Comparison of ENCODE assay signal across 17 mouse cellular contexts in the genomic region with DNA sequence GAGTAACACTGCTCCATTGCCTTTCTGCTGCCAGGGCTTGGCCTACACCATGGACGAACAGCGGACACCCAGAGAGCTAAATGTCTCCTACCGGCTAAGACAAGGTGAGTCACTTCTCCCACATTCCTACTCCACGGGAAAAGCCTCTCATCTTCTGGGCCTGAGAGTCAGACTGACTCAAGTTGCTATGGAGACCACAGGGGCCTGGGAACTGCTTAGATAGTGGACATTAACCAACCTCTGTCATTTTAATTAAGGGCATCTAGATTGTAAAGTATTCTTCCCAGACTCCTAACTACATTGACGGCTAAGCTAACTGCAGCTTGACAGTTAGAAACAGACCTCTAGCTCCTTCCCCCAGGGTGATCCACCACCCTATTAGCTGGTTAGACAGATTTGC.
"Had no signal": no experiment of that assay in that cellular context is flagged by ENCODE, and none has a peak within 500 bp of the region (broad histone marks: within the 10 kb centered on the region; RNA-seq: fewer than 3 reads in every experiment).

No protein-coding gene starts in this region.

- H3K9me3 ChIP-seq: limb, embryonic 13.5 days; liver, embryonic 15.5 days had no signal

- H3K4me3 ChIP-seq: layer of hippocampus, adult 2 months; limb, embryonic 13.5 days; liver, embryonic 15.5 days; megakaryocyte, embryonic 14.5 days; midbrain, embryonic 15.5 days; neural tube, embryonic 13.5 days had no signal

- H3K27me3 ChIP-seq: limb, embryonic 13.5 days; liver, embryonic 15.5 days; megakaryocyte, embryonic 14.5 days; midbrain, embryonic 15.5 days; neural tube, embryonic 13.5 days had no signal

- H3K27ac ChIP-seq: kidney, postnatal 0 days; layer of hippocampus, adult 2 months; limb, embryonic 13.5 days; liver, embryonic 15.5 days; midbrain, embryonic 15.5 days; neural tube, embryonic 13.5 days had no signal

- H3K4me2 ChIP-seq: limb, embryonic 13.5 days; liver, embryonic 11.5 days; liver, embryonic 15.5 days; lung, embryonic 14.5 days; midbrain, embryonic 11.5 days; midbrain, embryonic 15.5 days; neural tube, embryonic 13.5 days had no signal

- H3K9ac ChIP-seq: limb, embryonic 13.5 days; liver, embryonic 15.5 days; lung, embryonic 14.5 days; midbrain, embryonic 15.5 days; neural tube, embryonic 13.5 days had no signal

- H3K4me1 ChIP-seq: limb, embryonic 13.5 days; neural tube, embryonic 13.5 days had no signal

- H3K36me3 ChIP-seq: liver, embryonic 15.5 days; midbrain, embryonic 15.5 days had no signal

- ATAC-seq: midbrain, embryonic 15.5 days had no signal

- DNase-seq: kidney, adult 9 months; kidney, postnatal 36 days; left cerebral cortex, postnatal 4 days; lung, embryonic 14.5 days; lung, postnatal 10 days; lung, postnatal 4 days; right cerebral cortex, postnatal 14 days; thymus, postnatal 36 days had no signal
